Mouse (Mus musculus) ES-CJ7 (cell line): ENCODE measurements around the gene Ndufa6.
"Not testable (repeated sequence)": the region's sequence is repeated elsewhere in the genome, so short reads cannot be mapped to it uniquely, and the experiment has no call there.

Experiments
- DNase-seq: peaks from one replicate; pipeline ENCODE4 v3.0.0; 2011; ENCODE audit warnings: low read depth, low spot score

The Ndufa6 gene

GRCm38 (mm10) chr15:82354126-82354945 is at the start of gene Ndufa6:
Gene Ndufa6, minus strand, starts transcription at chr15:82354322.
- peak; percentile 99 for DNase-seq

GRCm38 (mm10) chr15:82403606-82404005 is 49.5 kb upstream of the Ndufa6 start:
- no peak for DNase-seq

GRCm38 (mm10) chr15:82402741-82403140 is 48.6 kb upstream of the Ndufa6 start:
- no peak for DNase-seq

- no peak for DNase-seq
These were observed 48.0 kb upstream of the Ndufa6 start for GRCm38 (mm10) chr15:82402106-82402505.

- no peak for DNase-seq
These were observed 47.4 kb upstream of the Ndufa6 start for GRCm38 (mm10) chr15:82401516-82401915.

GRCm38 (mm10) chr15:82395955-82396354 is 41.8 kb upstream of the Ndufa6 start:
- not testable (repeated sequence) for DNase-seq

- not testable (repeated sequence) for DNase-seq
These were observed 39.8 kb upstream of the Ndufa6 start, which contains the start of gene Cyp2d11 for GRCm38 (mm10) chr15:82393922-82394321. Gene Cyp2d11, minus strand, starts transcription at chr15:82394022.

GRCm38 (mm10) chr15:82389916-82390315 is 35.8 kb upstream of the Ndufa6 start:
- DNase-seq = not testable (repeated sequence)

- DNase-seq = no peak
These were observed 31.6 kb upstream of the Ndufa6 start for GRCm38 (mm10) chr15:82385729-82386128.

GRCm38 (mm10) chr15:82382441-82382840 is 28.3 kb upstream of the Ndufa6 start:
- no peak for DNase-seq

- DNase-seq = no peak
These were observed 26.6 kb upstream of the Ndufa6 start for GRCm38 (mm10) chr15:82380714-82381062.

- DNase-seq = peak; percentile 21
These were observed 26.0 kb upstream of the Ndufa6 start, which contains the start of gene Cyp2d22 for GRCm38 (mm10) chr15:82379871-82380713. Gene Cyp2d22, minus strand, starts transcription at chr15:82380260.

- no peak for DNase-seq
These were observed 25.4 kb upstream of the Ndufa6 start for GRCm38 (mm10) chr15:82379511-82379870.

GRCm38 (mm10) chr15:82378261-82379180 is 24.4 kb upstream of the Ndufa6 start:
- no peak for DNase-seq

- DNase-seq = no peak
These were observed 23.6 kb upstream of the Ndufa6 start for GRCm38 (mm10) chr15:82377701-82378100.

GRCm38 (mm10) chr15:82376393-82377138 is 22.4 kb upstream of the Ndufa6 start:
- DNase-seq = no peak

GRCm38 (mm10) chr15:82375855-82376254 is 21.7 kb upstream of the Ndufa6 start:
- no peak for DNase-seq

GRCm38 (mm10) chr15:82374437-82374836 is 20.3 kb upstream of the Ndufa6 start:
- DNase-seq = no peak

- no peak for DNase-seq
These were observed 18.9 kb upstream of the Ndufa6 start for GRCm38 (mm10) chr15:82372991-82373390.

- no peak for DNase-seq
These were observed 18.3 kb upstream of the Ndufa6 start for GRCm38 (mm10) chr15:82372446-82372845.

- DNase-seq = no peak
These were observed 14.7 kb upstream of the Ndufa6 start for GRCm38 (mm10) chr15:82368851-82369250.
